Mouse (Mus musculus) brain, embryonic 14.5 days (tissue): ENCODE data around the gene Rybp. TPM values are rescaled to one million over a fixed set of nuclear protein-coding genes. Genes with fewer than 3 reads are reported as not detected.
A peak's percentile ranks its signal among the peaks of the same experiment; 100 is the strongest.

Experiments used
- DNase-seq: peaks from one replicate; pipeline ENCODE4 v3.0.0-alpha.2; 2011; ENCODE audit warnings: low read depth
- CTCF ChIP-seq: fragments of 200-500 bp; IDR thresholded peaks from 2 replicates; pipeline ENCODE4 v1.5.1; 2012; ENCODE audit warnings: inconsistent platforms, mild to moderate bottlenecking, moderate library complexity, borderline replicate concordance; ENCODE audit not compliant: insufficient read depth, insufficient read length; ENCODE audit errors: extremely low read depth
- POLR2A ChIP-seq: fragments of 200-500 bp; IDR thresholded peaks from 2 replicates; pipeline ENCODE4 v1.6.1; 2012; ENCODE audit warnings: mild to moderate bottlenecking, inconsistent platforms, borderline replicate concordance; ENCODE audit not compliant: poor library complexity, insufficient read depth, insufficient read length, severe bottlenecking; ENCODE audit errors: extremely low read depth
- polyA plus RNA-seq: library from polyadenylated mRNA; depleted of rRNA; stranded (reverse); fragments of >200 nt; gene quantifications from 2 replicates; pipeline ENCODE4 v1.2.3, GENCODE M21; 2012; rRNA removed

The Rybp gene
- polyA plus RNA-seq: 64.7 and 67.5 TPM in 2 replicates

DNA sequence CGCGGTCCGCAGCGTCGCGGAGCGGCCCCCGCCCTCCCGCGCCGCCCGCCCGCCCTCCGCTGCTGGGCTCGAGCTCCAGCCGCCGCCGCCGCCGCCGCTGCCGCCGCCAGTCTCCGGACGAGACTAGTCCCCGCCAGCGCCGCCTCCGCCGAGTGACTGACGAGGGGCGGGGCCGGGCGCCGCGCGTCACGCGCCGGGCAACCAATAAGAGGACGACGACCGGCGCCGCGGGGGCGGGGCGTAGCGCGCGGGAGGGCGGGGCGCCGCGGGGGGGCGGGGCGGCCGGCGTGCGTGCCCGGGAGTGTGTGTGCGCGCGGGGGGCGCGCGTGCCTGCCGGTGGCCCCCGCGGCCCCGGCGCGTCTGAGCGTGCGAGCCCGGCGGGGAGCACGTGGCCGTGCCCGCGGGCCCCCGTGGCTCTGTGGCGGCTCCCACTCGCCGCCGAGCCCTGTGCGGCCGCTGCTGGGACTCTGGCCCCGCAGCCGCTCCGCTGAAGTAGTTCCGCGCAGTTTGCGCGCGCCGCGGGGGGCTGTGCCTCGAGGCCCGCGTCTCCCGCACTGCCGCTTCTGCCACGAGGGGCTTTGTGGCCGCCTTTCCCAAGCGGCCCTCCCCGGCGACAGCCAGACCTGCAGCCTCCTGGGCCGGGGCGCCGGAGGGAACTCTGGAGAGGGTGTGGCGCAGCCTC is at the start of gene Rybp:
Rybp (minus strand) TSS at position 152 of the 682 bp plus-strand sequence.
- TF ChIP-seq CTCF: no peak
- TF ChIP-seq POLR2A: peak; percentile 45; the same call in 1 of the 2 replicates

DNA sequence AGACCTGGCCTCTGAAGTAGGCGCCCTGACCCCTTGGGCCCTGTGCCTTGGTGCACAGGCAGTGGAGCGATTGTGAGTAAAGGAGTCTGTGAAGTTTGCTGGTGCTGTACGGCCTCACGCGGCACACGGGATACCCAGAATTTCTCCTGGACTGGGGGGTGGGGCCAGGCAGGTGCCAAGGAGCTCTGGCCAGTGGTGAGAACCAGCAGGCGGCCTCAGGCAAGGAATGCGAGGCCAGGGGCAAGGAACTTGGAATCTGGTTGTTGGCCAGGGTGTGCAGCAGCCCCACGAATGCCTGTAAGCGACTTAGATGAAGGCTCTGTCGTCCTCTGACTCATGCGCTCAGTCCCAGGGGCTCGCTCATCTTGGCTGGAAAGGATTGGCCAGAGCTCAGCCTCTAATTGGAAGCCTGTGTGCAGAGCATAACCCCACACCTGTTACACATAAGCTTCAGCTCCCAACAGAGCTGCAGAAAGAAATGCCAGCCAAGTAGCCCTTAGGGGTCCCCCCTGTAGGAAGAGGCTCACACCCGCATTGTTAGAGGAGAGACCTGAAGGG is 49.4 kb upstream of the Rybp start:
- peak; percentile 68 for DNase-seq
- TF ChIP-seq CTCF (no peak), POLR2A (no peak)

More for the DNA sequence above, at the start of gene Rybp:
- peak; percentile 98 for DNase-seq

GRCm38 (mm10) chr6:100335506-100336144 is 48.3 kb upstream of the Rybp start:
- TF ChIP-seq CTCF (no peak), POLR2A (no peak)
- DNase-seq: peak; percentile 69

- TF ChIP-seq POLR2A: no peak
- no peak for TF ChIP-seq CTCF
- DNase-seq: no peak
Observed at GRCm38 (mm10) chr6:100333745-100334144, 46.5 kb upstream of the Rybp start.

DNA sequence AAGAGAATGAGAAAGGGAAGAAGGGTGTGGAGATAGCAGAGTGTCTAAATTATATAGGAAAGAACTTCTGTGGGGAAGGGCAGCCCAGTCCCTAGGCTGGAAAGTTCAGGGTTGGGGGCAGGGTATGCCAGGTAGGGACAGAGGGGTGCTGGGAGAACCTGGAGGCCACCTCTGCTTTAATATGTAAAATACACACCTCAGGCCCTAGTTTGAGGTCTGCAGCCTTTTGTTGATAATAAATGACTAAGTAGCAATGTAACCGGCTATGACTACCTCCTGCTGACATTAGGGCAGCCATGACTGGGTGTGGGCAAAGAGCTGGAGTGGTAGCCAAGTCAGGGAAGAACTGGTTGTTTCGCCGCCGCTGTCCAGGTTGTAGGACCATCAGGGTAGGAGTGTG is 45.2 kb upstream of the Rybp start:
- DNase-seq: no peak
- no peak for TF ChIP-seq POLR2A
- TF ChIP-seq CTCF: no peak

GRCm38 (mm10) chr6:100331582-100331981 is 44.3 kb upstream of the Rybp start:
- DNase-seq: no peak
- TF ChIP-seq CTCF: no peak
- TF ChIP-seq POLR2A: no peak

DNA sequence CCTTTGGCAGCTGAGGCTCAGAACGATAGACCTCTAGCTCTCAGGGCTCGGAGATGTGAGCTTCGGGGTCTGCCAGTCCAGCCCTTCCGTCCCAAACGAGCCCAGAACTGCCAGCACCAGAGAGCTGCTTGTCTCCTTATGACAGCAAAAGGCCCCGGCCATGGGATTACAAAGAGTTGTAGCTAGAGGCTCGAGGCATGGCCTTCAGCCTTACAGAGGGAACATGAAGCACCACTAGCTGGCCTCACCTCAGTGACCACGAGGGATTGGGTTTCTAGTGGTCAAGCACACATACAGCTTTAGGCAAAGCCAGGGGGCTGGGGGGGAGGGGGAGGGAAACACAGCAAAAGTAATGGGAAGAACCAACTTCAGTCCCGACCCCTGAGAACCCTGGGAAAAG is 43.8 kb upstream of the Rybp start:
- no peak for DNase-seq
- no peak for TF ChIP-seq CTCF
- TF ChIP-seq POLR2A: no peak

DNA sequence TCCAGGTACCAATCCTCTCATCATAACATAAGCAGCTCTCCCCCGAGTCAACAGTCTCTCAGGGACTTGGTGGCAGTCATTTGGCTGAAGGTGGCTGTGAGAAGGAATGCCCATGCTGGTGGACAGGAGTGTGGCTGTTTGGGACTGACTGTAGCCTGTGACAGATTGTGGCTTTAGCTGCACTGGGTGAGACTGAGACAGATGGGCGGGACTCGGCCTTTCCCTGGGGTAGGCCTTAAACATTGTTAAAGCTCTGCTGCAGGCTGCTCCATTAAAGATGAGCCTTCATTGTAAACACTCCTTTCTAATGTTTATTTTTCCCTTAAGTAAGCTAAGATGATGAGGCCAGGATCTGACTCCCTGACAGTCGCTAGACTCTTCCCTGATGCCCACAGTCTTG is 42.3 kb upstream of the Rybp start:
- DNase-seq: no peak

GRCm38 (mm10) chr6:100327050-100327449 is 39.8 kb upstream of the Rybp start:
- peak; percentile 28 for DNase-seq
- TF ChIP-seq POLR2A (no peak), CTCF (no peak)

More for the DNA sequence above, 42.3 kb upstream of the Rybp start:
- TF ChIP-seq CTCF: no peak

DNA sequence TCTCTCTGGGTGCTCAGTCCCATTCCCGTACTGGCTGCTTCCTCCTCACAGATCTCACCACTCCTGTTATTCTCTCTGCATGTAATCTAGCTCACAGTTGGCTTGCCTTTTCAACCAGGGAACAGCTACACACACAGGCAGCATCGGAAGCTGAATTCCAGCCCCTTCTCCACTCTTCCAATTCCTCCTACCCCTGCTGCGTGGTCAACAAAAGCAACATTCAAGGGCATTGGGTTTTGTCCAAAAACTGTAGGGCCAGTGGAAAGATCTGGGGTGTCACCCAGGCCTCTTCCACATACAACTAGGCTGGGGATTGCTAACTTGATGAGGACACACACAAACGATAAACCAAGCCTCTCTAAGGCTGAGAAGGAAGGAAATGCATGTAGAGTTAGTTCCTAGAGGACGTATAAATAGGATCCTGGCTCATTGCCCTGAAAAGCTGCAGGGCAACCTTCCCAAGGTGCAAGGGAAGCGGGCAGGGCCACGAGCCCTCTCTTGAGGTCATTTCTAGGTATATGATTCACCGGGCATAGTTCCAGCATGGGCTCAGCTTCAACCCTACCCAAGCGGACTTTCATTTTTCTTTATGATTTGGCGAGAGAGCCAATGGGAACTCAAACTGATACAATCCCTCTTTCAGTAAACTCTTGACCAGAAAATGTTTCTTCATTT is 36.6 kb upstream of the Rybp start:
- DNase-seq: peak; percentile 17
- TF ChIP-seq CTCF: no peak

- TF ChIP-seq POLR2A: no peak
- TF ChIP-seq CTCF: no peak
- DNase-seq: peak; percentile 77
Observed at GRCm38 (mm10) chr6:100322561-100322960, 35.3 kb upstream of the Rybp start.

GRCm38 (mm10) chr6:100322145-100322544 is 34.9 kb upstream of the Rybp start:
- TF ChIP-seq POLR2A (no peak), CTCF (no peak)
- DNase-seq: no peak

DNA sequence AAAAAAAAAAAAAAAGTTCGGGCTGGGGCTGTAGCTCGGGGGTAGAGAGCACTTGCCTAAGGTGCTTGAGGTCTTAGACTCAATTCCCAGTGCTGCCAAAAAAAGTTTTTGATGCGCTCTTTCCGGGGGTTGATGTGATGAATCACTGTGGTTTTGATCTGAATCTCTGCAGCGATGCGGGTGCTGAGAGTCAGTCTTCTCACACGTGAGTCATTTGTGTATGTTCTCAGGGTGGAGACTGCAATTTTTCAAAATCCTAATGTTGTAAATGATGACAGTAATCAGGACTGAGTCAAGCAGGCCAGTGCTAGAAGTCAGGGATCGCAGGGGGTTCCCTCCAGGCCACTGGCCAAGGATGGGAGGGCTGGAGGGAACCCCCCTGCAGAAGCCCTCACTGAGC is 26.9 kb upstream of the Rybp start:
- no peak for DNase-seq
- TF ChIP-seq POLR2A: no peak
- no peak for TF ChIP-seq CTCF
